Mouse (Mus musculus): ENCODE measurements around the gene Trpm6. TPM values are rescaled to one million over a fixed set of nuclear protein-coding genes. Genes with fewer than 3 reads are reported as not detected.

The Trpm6 gene
- total RNA-seq, 1 experiment, result 0.80 TPM

DNA sequence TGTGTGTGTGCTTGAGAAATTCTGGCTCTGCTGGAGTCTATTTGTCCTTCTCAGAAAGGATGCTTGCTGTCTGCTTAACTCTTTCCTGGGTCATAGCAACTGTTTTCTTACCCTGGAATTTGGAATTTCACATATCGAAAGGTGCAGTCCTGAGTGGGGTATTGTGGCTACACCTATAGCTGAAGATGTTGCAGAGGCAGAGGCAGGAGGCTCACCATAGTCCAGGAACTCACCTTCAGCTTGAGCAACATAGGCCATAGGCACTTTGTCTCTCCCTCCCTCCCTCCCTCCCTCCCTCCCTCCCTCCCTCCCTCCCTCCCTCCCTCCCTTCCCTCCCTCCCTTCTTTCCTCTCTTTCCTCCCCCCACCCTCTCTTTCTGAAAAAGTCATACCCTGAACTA lies 139.8 kb downstream of the Trpm6 start:
- Histone ChIP-seq H3K9me3 (ENCODE audit: control insufficient read depth, insufficient read depth, low read depth, low read length) (no peaks in the 10 kb centered on the region), H3K4me3 (ENCODE audit: insufficient read depth in 1 of 2, low read depth in 1 of 2, low read length in 2 of 2, poor library complexity in 1 of 2, severe bottlenecking in 1 of 2) (no peak overlapping the region), H3K9ac (ENCODE audit: insufficient read depth, low read depth, low read length, poor library complexity, severe bottlenecking) (no peak overlapping the region), H3K36me3 (ENCODE audit: control insufficient read depth, insufficient read depth, low read length, poor library complexity, severe bottlenecking) (no peaks in the 10 kb centered on the region), H3K27ac (ENCODE audit: insufficient read depth, low read depth, low read length, poor library complexity, severe bottlenecking) (no peak overlapping the region), H3K4me1 (ENCODE audit: control insufficient read depth in 2 of 2, insufficient read depth in 2 of 2, low read length in 2 of 2, poor library complexity in 1 of 2) (no peaks in the 10 kb centered on the region)
- no peak for DNase-seq (ENCODE audit: low read depth, low spot score)
- in situ Hi-C loops (cut with MboI; ENCODE audit: low sequenced_read_pairs in 2 of 2, unreplicated experiment in 2 of 2), result no loop called here
- TF ChIP-seq CHD2 (IDR thresholded peaks at IDR 0.05; ENCODE audit: low read depth, low read length), result no peak
- TF ChIP-seq ZNF384 (IDR thresholded peaks at IDR 0.05; ENCODE audit: low read depth, low read length), result no peak
- no peak for TF ChIP-seq MAFK (IDR thresholded peaks at IDR 0.05; ENCODE audit: insufficient read depth, low read depth, low read length)
- TF ChIP-seq ZC3H11A (IDR thresholded peaks at IDR 0.05; ENCODE audit: borderline replicate concordance, low read depth, low read length), result no peak
- TF ChIP-seq HCFC1 (IDR thresholded peaks at IDR 0.05; ENCODE audit: borderline replicate concordance, insufficient read depth, low read length), result no peak

DNA sequence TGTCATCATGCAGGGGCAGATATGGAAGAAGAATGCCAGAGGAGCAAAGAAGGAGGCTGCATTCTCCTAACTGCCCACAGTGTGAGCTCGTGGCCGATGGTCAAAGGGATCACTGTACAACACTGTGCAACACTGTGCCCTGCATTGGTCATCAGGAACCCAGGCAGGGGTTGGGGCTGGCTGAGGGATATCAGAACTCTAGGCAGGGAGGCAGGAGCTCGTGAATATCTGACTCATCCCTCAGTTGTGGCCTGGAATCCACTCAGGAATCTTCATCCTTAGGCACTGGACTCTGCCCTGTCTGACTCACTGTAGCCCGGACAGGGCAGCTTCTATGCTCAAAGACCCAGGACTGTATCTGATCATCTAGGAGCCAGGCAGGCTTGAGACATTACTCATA lies 140.4 kb downstream of the Trpm6 start:
- DNase-seq (ENCODE audit: low read depth, low spot score), result no peak
- H3K27ac ChIP-seq (ENCODE audit: insufficient read depth, low read depth, low read length, poor library complexity, severe bottlenecking), result no peak overlapping the region
- TF ChIP-seq MAFK (IDR thresholded peaks at IDR 0.05; ENCODE audit: insufficient read depth, low read depth, low read length) (no peak), ZNF384 (IDR thresholded peaks at IDR 0.05; ENCODE audit: low read depth, low read length) (no peak), ZC3H11A (IDR thresholded peaks at IDR 0.05; ENCODE audit: borderline replicate concordance, low read depth, low read length) (no peak), CHD2 (IDR thresholded peaks at IDR 0.05; ENCODE audit: low read depth, low read length) (no peak), HCFC1 (IDR thresholded peaks at IDR 0.05; ENCODE audit: borderline replicate concordance, insufficient read depth, low read length) (no peak)
- no peak overlapping the region for H3K4me3 ChIP-seq (ENCODE audit: insufficient read depth in 1 of 2, low read depth in 1 of 2, low read length in 2 of 2, poor library complexity in 1 of 2, severe bottlenecking in 1 of 2)
- in situ Hi-C loops (cut with MboI; ENCODE audit: low sequenced_read_pairs in 2 of 2, unreplicated experiment in 2 of 2), result no loop called here
- H3K9ac ChIP-seq (ENCODE audit: insufficient read depth, low read depth, low read length, poor library complexity, severe bottlenecking), result no peak overlapping the region
- no peaks in the 10 kb centered on the region for H3K4me1 ChIP-seq (ENCODE audit: control insufficient read depth in 2 of 2, insufficient read depth in 2 of 2, low read length in 2 of 2, poor library complexity in 1 of 2)
- no peaks in the 10 kb centered on the region for H3K36me3 ChIP-seq (ENCODE audit: control insufficient read depth, insufficient read depth, low read length, poor library complexity, severe bottlenecking)
- H3K9me3 ChIP-seq (ENCODE audit: control insufficient read depth, insufficient read depth, low read depth, low read length), result no peaks in the 10 kb centered on the region

DNA sequence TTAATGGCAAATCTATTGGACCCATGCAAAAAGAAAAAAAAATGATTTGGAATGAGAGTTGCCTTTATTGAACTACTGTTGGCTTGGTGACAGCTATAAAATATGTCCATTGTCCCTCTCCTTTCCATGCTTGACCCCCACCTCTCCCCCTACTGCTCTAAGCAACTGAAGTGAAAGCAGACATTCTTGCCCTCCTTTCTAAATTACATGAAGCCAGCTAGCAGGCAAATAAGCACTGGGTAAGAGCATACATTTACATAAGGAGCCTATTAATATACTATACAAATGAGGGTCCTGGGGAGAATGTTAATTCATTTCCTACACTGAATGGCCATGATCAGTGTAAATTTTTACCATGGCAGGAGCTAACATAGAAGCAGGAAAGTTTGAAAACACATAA lies 148.5 kb downstream of the Trpm6 start:
- H3K4me1 ChIP-seq (ENCODE audit: control insufficient read depth in 2 of 2, insufficient read depth in 2 of 2, low read length in 2 of 2, poor library complexity in 1 of 2), result no peaks in the 10 kb centered on the region
- in situ Hi-C loops (cut with MboI; ENCODE audit: low sequenced_read_pairs in 2 of 2, unreplicated experiment in 2 of 2), result no loop called here
- no peak for DNase-seq (ENCODE audit: low read depth, low spot score)
- H3K4me3 ChIP-seq (ENCODE audit: insufficient read depth in 1 of 2, low read depth in 1 of 2, low read length in 2 of 2, poor library complexity in 1 of 2, severe bottlenecking in 1 of 2), result no peak overlapping the region
- no peaks in the 10 kb centered on the region for H3K9me3 ChIP-seq (ENCODE audit: control insufficient read depth, insufficient read depth, low read depth, low read length)
- no peak for TF ChIP-seq ZC3H11A (IDR thresholded peaks at IDR 0.05; ENCODE audit: borderline replicate concordance, low read depth, low read length)
- no peak for TF ChIP-seq CHD2 (IDR thresholded peaks at IDR 0.05; ENCODE audit: low read depth, low read length)
- no peak for TF ChIP-seq MAFK (IDR thresholded peaks at IDR 0.05; ENCODE audit: insufficient read depth, low read depth, low read length)
- no peak for TF ChIP-seq ZNF384 (IDR thresholded peaks at IDR 0.05; ENCODE audit: low read depth, low read length)
- TF ChIP-seq HCFC1 (IDR thresholded peaks at IDR 0.05; ENCODE audit: borderline replicate concordance, insufficient read depth, low read length), result no peak
- H3K9ac ChIP-seq (ENCODE audit: insufficient read depth, low read depth, low read length, poor library complexity, severe bottlenecking), result no peak overlapping the region
- no peak overlapping the region for H3K27ac ChIP-seq (ENCODE audit: insufficient read depth, low read depth, low read length, poor library complexity, severe bottlenecking)
- H3K36me3 ChIP-seq (ENCODE audit: control insufficient read depth, insufficient read depth, low read length, poor library complexity, severe bottlenecking), result no peaks in the 10 kb centered on the region

DNA sequence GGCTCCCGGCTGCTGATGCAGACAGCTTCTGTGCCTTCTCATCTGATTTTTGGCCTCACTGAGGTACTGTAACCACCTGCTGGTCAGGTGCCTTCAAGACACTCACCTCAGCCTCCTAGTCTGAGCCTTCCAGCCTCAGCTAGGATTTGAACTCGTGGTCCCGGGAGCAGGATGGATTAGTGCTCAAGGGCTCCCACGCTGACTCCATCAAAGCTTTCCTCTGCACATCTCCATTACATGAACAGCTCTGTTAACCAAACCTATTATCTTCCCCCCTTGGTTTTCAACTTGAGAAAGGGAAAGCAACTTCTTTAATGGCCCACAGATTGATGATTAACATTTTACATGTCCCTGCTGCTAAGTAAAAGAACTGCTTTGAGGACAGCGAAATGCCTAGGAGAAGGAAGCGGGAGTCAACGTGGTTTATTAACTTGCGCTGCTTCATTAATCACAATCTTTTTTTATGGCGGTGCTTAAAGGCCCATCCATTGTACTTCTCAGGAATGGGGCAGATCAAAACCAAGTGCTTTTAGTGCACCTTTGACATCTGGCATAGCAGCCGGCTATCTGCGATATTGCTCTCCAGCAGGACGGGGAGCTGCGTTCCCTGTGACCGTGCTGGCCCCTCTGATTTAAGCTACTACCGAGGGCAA lies 152.4 kb downstream of the Trpm6 start:
- H3K9ac ChIP-seq (ENCODE audit: insufficient read depth, low read depth, low read length, poor library complexity, severe bottlenecking), result no peak overlapping the region
- TF ChIP-seq ZNF384 (IDR thresholded peaks at IDR 0.05; ENCODE audit: low read depth, low read length) (no peak), HCFC1 (IDR thresholded peaks at IDR 0.05; ENCODE audit: borderline replicate concordance, insufficient read depth, low read length) (no peak), CHD2 (IDR thresholded peaks at IDR 0.05; ENCODE audit: low read depth, low read length) (no peak), MAFK (IDR thresholded peaks at IDR 0.05; ENCODE audit: insufficient read depth, low read depth, low read length) (no peak), ZC3H11A (IDR thresholded peaks at IDR 0.05; ENCODE audit: borderline replicate concordance, low read depth, low read length) (no peak)
- H3K4me3 ChIP-seq (ENCODE audit: insufficient read depth in 1 of 2, low read depth in 1 of 2, low read length in 2 of 2, poor library complexity in 1 of 2, severe bottlenecking in 1 of 2), result no peak overlapping the region
- no peak for DNase-seq (ENCODE audit: low read depth, low spot score)
- H3K27ac ChIP-seq (ENCODE audit: insufficient read depth, low read depth, low read length, poor library complexity, severe bottlenecking), result no peak overlapping the region
- no peaks in the 10 kb centered on the region for H3K4me1 ChIP-seq (ENCODE audit: control insufficient read depth in 2 of 2, insufficient read depth in 2 of 2, low read length in 2 of 2, poor library complexity in 1 of 2)
- in situ Hi-C loops (cut with MboI; ENCODE audit: low sequenced_read_pairs in 2 of 2, unreplicated experiment in 2 of 2), result no loop called here
- H3K36me3 ChIP-seq (ENCODE audit: control insufficient read depth, insufficient read depth, low read length, poor library complexity, severe bottlenecking), result no peaks in the 10 kb centered on the region
- H3K9me3 ChIP-seq (ENCODE audit: control insufficient read depth, insufficient read depth, low read depth, low read length), result no peaks in the 10 kb centered on the region

All from ES-E14 (cell line).